Mouse (Mus musculus) testis, adult 2 months (tissue): ENCODE results near the gene Fndc7.

Experiments used
- CTCF ChIP-seq: fragments of 200-500 bp; IDR thresholded peaks from 2 replicates; pipeline ENCODE4 v1.5.1; 2012; ENCODE audit warnings: low read depth, mild to moderate bottlenecking, inconsistent platforms, low read length, moderate library complexity; ENCODE audit not compliant: control insufficient read depth, insufficient read depth, insufficient replicate concordance
- POLR2A ChIP-seq: fragments of 200-500 bp; IDR thresholded peaks from 2 replicates; pipeline ENCODE4 v1.6.1; 2012; ENCODE audit warnings: low read depth, mild to moderate bottlenecking, inconsistent platforms, low read length, moderate library complexity; ENCODE audit not compliant: control insufficient read depth

- no peak for TF ChIP-seq POLR2A
- TF ChIP-seq CTCF, result no peak
Observed at GRCm38 (mm10) chr3:108860786-108861185, 29.0 kb downstream of the Fndc7 start.
